Mouse (Mus musculus) brain, embryonic 14.5 days (tissue): ENCODE results near the gene Hic2.

ENCODE experiments used
- CTCF ChIP-seq: fragments of 200-500 bp; IDR thresholded peaks from 2 replicates; pipeline ENCODE4 v1.5.1; 2012; ENCODE audit warnings: inconsistent platforms, mild to moderate bottlenecking, moderate library complexity, borderline replicate concordance; ENCODE audit not compliant: insufficient read depth, insufficient read length; ENCODE audit errors: extremely low read depth
- POLR2A ChIP-seq: fragments of 200-500 bp; IDR thresholded peaks from 2 replicates; pipeline ENCODE4 v1.6.1; 2012; ENCODE audit warnings: mild to moderate bottlenecking, inconsistent platforms, borderline replicate concordance; ENCODE audit not compliant: poor library complexity, insufficient read depth, insufficient read length, severe bottlenecking; ENCODE audit errors: extremely low read depth

GRCm38 (mm10) chr16:17277342-17278211 lies 44.2 kb downstream of the Hic2 start:
- TF ChIP-seq CTCF (no peak), POLR2A (no peak)
